Comparison of ENCODE assay signal across 8 mouse cellular contexts in genomic region chr12:38778299-38779075, GRCm38 (mm10). TPM values are rescaled to one million over a fixed set of nuclear protein-coding genes. Genes with fewer than 3 reads are reported as not detected.
A peak's percentile ranks its signal among the peaks of the same experiment; 100 is the strongest.
DNase-seq lines count a peak whose midpoint lies in the region; ATAC-seq lines count a peak whose summit lies in the region.

No protein-coding gene starts in this region.

- peak; percentile 68 for ATAC-seq in megakaryocyte, adult 5-6 weeks (ENCODE audit: poor library complexity, severe bottlenecking)

- intact Hi-C loops in gastrocnemius, postnatal 14 days (cut with DNase I; ENCODE audit: low total_unique reads), result no loop called here

- DNase-seq in adrenal gland, adult 18-20 months (ENCODE audit: low spot score in 2 of 2), result peak; percentile 71 to 88
- peak; percentile 92 for DNase-seq in embryo, embryonic 10 days (ENCODE audit: low spot score)
- DNase-seq in gastrocnemius, postnatal 14 days, result peak; percentile 83
- peak; percentile 62 for DNase-seq in induced T-regulatory cell, adult 2 months (ENCODE audit: low read depth)
- peak; percentile 59 to 73 for DNase-seq in left cerebral cortex, adult 9 months (ENCODE audit: low spot score in 2 of 2)
- peak; percentile 68 to 74 for DNase-seq in right cerebral cortex, adult 2 months (ENCODE audit: low spot score in 2 of 2)
- DNase-seq in urinary bladder, postnatal 14 days (ENCODE audit: low spot score), result peak; percentile 83

RNA-seq across cellular contexts. Expression of gene Etv1, which starts 0.7 kb away (rescaled TPM):
- 10 to 100 TPM; 24.5 to 61.8 TPM for total RNA-seq in adrenal gland, adult 18-20 months (2021)
- total RNA-seq in gastrocnemius, postnatal 14 days (2021), result 1 to 10 TPM; 6.7 to 7.1 TPM
- total RNA-seq in megakaryocyte, adult 5-6 weeks (2015), result 1.1 and 1.6 TPM in 2 replicates
- total RNA-seq in megakaryocyte, adult 5-6 weeks (2017), result 0.59 and 2.5 TPM in 2 replicates

Comparison
In these comparisons a context has a peak if more than half of its experiments do, and no peak if none do; other contexts are left out.
1. Peak in every context shown above with its lines: DNase-seq and ATAC-seq.